Mouse (Mus musculus): ENCODE measurements around the gene Zfp422.
A peak's percentile ranks its signal among the peaks of the same experiment; 100 is the strongest.

Zfp422 gene

GRCm38 (mm10) chr6:116628539-116629171 is at the start of gene Zfp422:
Zfp422 (minus strand) TSS chr6:116628999.
- DNase-seq: peak; percentile 58 to 66

GRCm38 (mm10) chr6:116677321-116677720 is 48.5 kb upstream of the Zfp422 start:
- DNase-seq: no peak

GRCm38 (mm10) chr6:116676355-116676913 is 47.6 kb upstream of the Zfp422 start:
- DNase-seq: no peak

GRCm38 (mm10) chr6:116674283-116674886 is 45.6 kb upstream of the Zfp422 start:
- no peak for DNase-seq

- DNase-seq: peak; percentile 68 to 73
Measured at GRCm38 (mm10) chr6:116673471-116674282, 44.9 kb upstream of the Zfp422 start, which contains the start of gene Rassf4. Rassf4 (minus strand) TSS chr6:116673952.

GRCm38 (mm10) chr6:116672349-116672748 is 43.5 kb upstream of the Zfp422 start:
- no peak for DNase-seq

GRCm38 (mm10) chr6:116671768-116672167 is 43.0 kb upstream of the Zfp422 start:
- no peak for DNase-seq

GRCm38 (mm10) chr6:116671031-116671430 is 42.2 kb upstream of the Zfp422 start:
- DNase-seq: no peak

- DNase-seq: no peak
Measured at GRCm38 (mm10) chr6:116670144-116670543, 41.3 kb upstream of the Zfp422 start.

- DNase-seq: no peak
Measured at GRCm38 (mm10) chr6:116668682-116669470, 40.1 kb upstream of the Zfp422 start.

GRCm38 (mm10) chr6:116667382-116667781 is 38.6 kb upstream of the Zfp422 start:
- DNase-seq: no peak

GRCm38 (mm10) chr6:116666892-116667291 is 38.1 kb upstream of the Zfp422 start:
- DNase-seq: no peak

GRCm38 (mm10) chr6:116666085-116666750 is 37.4 kb upstream of the Zfp422 start:
- no peak for DNase-seq

GRCm38 (mm10) chr6:116664830-116665229 is 36.0 kb upstream of the Zfp422 start:
- no peak for DNase-seq

- DNase-seq: no peak
Measured at GRCm38 (mm10) chr6:116664031-116664430, 35.2 kb upstream of the Zfp422 start.

GRCm38 (mm10) chr6:116663364-116663763 is 34.6 kb upstream of the Zfp422 start:
- DNase-seq: no peak

- DNase-seq: no peak
Measured at GRCm38 (mm10) chr6:116653684-116654454, 25.1 kb upstream of the Zfp422 start.

GRCm38 (mm10) chr6:116653191-116653590 is 24.4 kb upstream of the Zfp422 start:
- no peak for DNase-seq

- DNase-seq: no peak
Measured at GRCm38 (mm10) chr6:116651437-116652118, 22.8 kb upstream of the Zfp422 start.

GRCm38 (mm10) chr6:116650406-116650805 is 21.6 kb upstream of the Zfp422 start, which contains the start of gene Depp1:
Depp1 (plus strand) TSS chr6:116650609.
- no peak for DNase-seq

All from thymus, adult 18-20 months (tissue).